Mouse (Mus musculus) common myeloid progenitor, adult 5-6 weeks (primary cell): ENCODE measurements around the gene Thap12. TPM values are rescaled to one million over a fixed set of nuclear protein-coding genes. Genes with fewer than 3 reads are reported as not detected.
A peak's percentile ranks its signal among the peaks of the same experiment; 100 is the strongest.

Experiments used
- ATAC-seq: replicated peaks from 2 replicates; pipeline ENCODE4 v1.8.0; 2016; ENCODE audit warnings: low read depth, mild to moderate bottlenecking, moderate TSS enrichment, inconsistent platforms; ENCODE audit not compliant: poor library complexity, severe bottlenecking
- total RNA-seq: library from RNA; stranded (forward); fragments of 200-1000, 187-1606 nt; gene quantifications from 2 replicates; pipeline ENCODE4 v1.2.3, GENCODE M21; 2017

Thap12 gene
- 95.8 and 101 TPM in 2 replicates for total RNA-seq

- ATAC-seq: peak; percentile 97
These were observed at the start of gene Thap12 for GRCm38 (mm10) chr7:98702283-98703240. Thap12 (plus strand) TSS chr7:98703103.

GRCm38 (mm10) chr7:98655681-98656530 is 47.0 kb upstream of the Thap12 start:
- peak; percentile 64 for ATAC-seq

- peak; percentile 93 for ATAC-seq
These were observed 46.2 kb upstream of the Thap12 start, which contains the start of gene Emsy for GRCm38 (mm10) chr7:98656531-98657221. Emsy (minus strand) TSS chr7:98656783.

- ATAC-seq: no peak
These were observed 37.7 kb upstream of the Thap12 start for GRCm38 (mm10) chr7:98665166-98665565.

DNA sequence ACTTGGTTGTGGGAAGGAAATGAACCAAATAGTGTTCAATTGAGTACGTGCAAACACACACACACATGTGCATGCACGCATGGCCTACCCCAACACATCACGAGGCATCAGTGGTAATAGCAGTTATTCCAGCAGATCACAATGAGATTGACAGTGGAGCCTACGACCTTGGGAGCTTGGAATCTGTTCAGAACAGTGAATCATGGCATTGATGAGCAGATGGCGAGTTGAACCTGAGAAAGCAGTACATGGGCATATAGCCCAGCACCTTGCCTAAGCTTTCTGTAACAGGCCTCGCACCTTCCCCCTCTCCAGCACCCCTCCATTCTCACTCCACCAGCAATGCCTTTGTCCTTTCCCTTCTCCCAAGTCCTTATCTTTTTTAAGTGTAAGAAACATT is 37.2 kb upstream of the Thap12 start:
- ATAC-seq: no peak

- ATAC-seq: no peak
These were observed 34.8 kb upstream of the Thap12 start for GRCm38 (mm10) chr7:98667956-98668746.

DNA sequence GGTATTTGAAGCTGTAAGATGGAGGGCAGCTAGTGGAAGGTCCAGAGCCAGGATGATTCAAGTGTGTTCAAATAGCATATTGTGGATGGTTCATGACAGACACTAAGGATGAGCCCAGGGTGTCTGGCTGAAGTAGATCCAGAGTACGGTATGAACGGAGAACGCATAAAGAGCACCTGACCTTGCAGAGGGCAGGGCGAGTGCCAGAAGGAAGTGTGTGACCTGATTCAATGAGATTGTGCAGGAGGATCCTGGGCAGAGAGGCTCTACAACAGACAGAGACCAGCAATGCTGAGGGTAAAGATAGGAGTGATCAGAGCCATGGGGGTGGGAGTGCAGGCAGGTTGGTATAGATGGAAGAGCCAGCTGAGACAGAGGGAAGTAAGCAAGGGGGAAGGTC is 32.1 kb upstream of the Thap12 start:
- ATAC-seq: no peak

DNA sequence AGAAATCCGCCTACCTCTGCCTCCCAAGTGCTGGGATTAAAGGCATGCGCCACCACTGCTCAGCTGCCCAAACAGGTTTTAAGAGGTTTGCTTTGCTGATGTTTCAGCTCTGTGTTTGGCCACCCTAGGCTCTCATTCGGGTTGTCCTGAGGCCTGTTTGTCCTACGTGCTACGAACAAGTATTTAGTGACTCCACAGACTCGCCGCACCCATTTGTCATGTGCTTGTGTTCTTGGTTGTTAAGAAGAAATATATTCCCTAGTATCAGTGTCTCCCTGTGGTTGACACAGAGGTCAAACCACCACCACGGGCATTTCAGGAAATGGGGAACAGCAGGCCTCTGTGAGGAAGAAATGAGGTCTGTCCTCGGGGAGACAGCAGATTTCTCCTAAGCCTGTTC is 31.5 kb upstream of the Thap12 start:
- ATAC-seq: peak; percentile 29; the same call in 1 of the 2 replicates

- ATAC-seq: 0 out of 2 replicates have a peak, but pooled peaks have one; percentile 56
These were observed 30.5 kb upstream of the Thap12 start for GRCm38 (mm10) chr7:98672241-98672955.

DNA sequence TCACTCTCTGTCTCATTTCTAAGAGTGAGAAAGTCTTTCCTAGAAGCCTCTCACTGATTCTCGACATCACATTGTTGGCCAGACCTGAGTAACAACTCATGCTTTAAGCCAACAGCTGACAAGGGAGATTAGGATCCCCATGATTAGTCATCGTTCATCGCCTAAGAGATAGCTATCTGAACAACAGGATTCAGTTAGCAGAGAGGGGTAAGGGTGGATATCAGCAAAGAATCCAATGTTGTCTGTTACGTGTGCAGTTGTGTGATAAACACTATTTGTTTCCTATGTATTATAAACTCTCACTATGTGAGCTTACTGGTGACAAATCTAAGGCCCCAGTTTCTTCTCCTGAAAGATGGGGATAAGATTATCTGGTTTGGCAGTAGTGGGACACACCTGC is 28.6 kb upstream of the Thap12 start:
- no peak for ATAC-seq

- no peak for ATAC-seq
These were observed 25.4 kb upstream of the Thap12 start for GRCm38 (mm10) chr7:98677511-98677910.

- ATAC-seq: no peak
These were observed 24.5 kb upstream of the Thap12 start for GRCm38 (mm10) chr7:98678441-98678840.

- ATAC-seq: no peak
These were observed 22.2 kb upstream of the Thap12 start for GRCm38 (mm10) chr7:98680691-98681090.

- no peak for ATAC-seq
These were observed 20.1 kb upstream of the Thap12 start for GRCm38 (mm10) chr7:98682821-98683220.

DNA sequence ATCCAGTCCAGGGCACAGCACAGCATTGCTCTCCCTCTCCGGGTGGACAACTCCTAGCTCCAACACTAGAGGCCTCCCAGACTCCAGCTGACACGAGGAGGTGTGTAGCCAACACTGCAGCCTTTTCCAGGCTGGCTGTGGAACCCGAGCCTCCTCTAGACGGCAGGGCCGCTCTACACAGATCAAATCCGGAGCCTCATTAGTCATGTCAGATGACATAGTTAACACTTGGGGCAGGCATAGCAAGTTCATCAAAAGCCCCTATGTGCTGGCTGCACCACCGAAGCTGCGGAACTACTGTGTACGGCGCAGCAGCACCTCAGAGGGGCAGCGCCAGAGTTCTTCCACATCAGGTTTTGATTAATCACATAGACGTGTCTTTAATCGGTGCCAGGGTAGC is 17.0 kb upstream of the Thap12 start:
- no peak for ATAC-seq

DNA sequence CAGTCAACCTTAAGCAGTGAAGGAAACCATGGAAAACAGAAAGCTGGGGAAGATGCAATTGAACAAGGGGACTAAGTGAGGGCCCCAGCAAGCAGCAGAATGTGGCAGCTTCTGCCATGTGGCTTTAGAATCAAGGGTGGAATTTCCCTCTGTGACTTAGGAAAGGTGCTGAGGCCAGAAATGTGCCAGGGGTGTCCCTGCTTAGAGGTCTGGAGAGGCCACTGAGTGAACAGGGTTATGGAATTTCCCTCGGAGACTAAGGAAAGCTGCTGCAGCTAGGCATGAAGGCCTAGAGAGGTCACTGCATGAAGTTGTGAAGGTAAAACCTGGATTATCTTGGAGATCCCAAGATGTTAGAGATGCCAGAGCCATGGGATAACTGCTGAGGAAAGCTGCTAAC is 12.8 kb upstream of the Thap12 start:
- no peak for ATAC-seq

GRCm38 (mm10) chr7:98690831-98691230 is 12.1 kb upstream of the Thap12 start:
- ATAC-seq: peak; percentile 49

DNA sequence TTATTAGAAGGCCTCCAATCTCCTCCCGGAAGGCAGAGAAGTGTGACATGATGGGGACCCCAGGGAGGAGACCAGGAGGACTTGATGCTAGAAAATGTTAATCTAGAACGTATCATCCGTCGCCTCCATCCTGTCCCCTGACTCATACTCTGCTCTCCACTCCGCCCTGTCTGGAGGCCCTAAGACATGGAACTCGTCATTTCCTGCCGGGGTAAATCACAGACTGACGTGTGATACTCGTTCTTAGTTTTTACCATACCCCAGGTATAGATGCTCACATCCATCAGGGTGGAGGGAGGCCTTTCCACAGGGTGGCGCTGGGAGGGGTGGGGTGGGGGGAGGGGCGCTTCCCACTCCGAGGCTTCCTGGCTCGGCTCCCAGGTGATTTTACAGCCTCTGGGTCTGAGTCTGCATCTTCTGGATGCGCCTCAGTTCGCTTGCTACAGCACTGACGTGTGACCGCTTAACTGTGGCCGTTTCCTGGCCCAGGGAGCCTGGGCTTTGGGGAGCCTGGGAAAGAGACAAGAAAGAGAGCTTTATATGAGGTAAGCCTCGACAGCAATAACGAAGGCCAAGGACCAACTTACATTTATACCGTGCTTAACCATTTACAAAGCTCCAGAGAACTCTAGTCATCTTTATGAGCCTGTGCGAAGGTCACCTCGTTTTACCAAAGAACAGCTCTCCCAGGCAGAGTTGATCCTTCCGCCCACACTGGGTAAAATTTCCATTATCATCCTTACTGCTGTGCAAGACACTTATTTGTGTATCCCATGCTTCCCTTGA is 9.9 kb upstream of the Thap12 start:
- ATAC-seq: no peak
